Mouse (Mus musculus): ENCODE measurements around the gene Angptl2. TPM values are rescaled to one million over a fixed set of nuclear protein-coding genes. Genes with fewer than 3 reads are reported as not detected.
A peak's percentile ranks its signal among the peaks of the same experiment; 100 is the strongest.
"Not testable (repeated sequence)": the region's sequence is repeated elsewhere in the genome, so short reads cannot be mapped to it uniquely, and the experiment has no call there.

Gene Angptl2
- total RNA-seq, 2 experiments from 2014 or later, result 29.6 to 48.6 TPM

- DNase-seq (ENCODE audit: low spot score), result no peak
Observed at GRCm38 (mm10) chr2:33200368-33201068, 15.4 kb upstream of the Angptl2 start.

- peak; percentile 61 for DNase-seq (ENCODE audit: low spot score)
Observed at GRCm38 (mm10) chr2:33203284-33203683, 12.6 kb upstream of the Angptl2 start.

GRCm38 (mm10) chr2:33204980-33205379 is 10.9 kb upstream of the Angptl2 start:
- no peak for DNase-seq (ENCODE audit: low spot score)

GRCm38 (mm10) chr2:33205939-33206525 is 9.8 kb upstream of the Angptl2 start:
- no peak for DNase-seq (ENCODE audit: low spot score)

GRCm38 (mm10) chr2:33207069-33207468 is 8.8 kb upstream of the Angptl2 start:
- DNase-seq (ENCODE audit: low spot score), result peak; percentile 46

GRCm38 (mm10) chr2:33208134-33208533 is 7.7 kb upstream of the Angptl2 start:
- no peak for DNase-seq (ENCODE audit: low spot score)

GRCm38 (mm10) chr2:33210841-33211240 is 5.0 kb upstream of the Angptl2 start:
- no peak for DNase-seq (ENCODE audit: low spot score)

GRCm38 (mm10) chr2:33211263-33211662 is 4.6 kb upstream of the Angptl2 start:
- not testable (repeated sequence) for DNase-seq (ENCODE audit: low spot score)

GRCm38 (mm10) chr2:33215177-33215699 is 631 bp upstream of the Angptl2 start:
- no peak for DNase-seq (ENCODE audit: low spot score)

GRCm38 (mm10) chr2:33216645-33217424 is 966 bp downstream of the Angptl2 start:
- peak; percentile 30 for DNase-seq (ENCODE audit: low spot score)

- DNase-seq (ENCODE audit: low spot score), result no peak
Observed at GRCm38 (mm10) chr2:33217425-33217794, 1.5 kb downstream of the Angptl2 start.

GRCm38 (mm10) chr2:33218903-33219625 is 3.2 kb downstream of the Angptl2 start:
- peak; percentile 48 for DNase-seq (ENCODE audit: low spot score)

GRCm38 (mm10) chr2:33219637-33220036 is 3.8 kb downstream of the Angptl2 start:
- no peak for DNase-seq (ENCODE audit: low spot score)

- peak; percentile 71 for DNase-seq (ENCODE audit: low spot score)
Observed at GRCm38 (mm10) chr2:33220246-33220645, 4.4 kb downstream of the Angptl2 start.

GRCm38 (mm10) chr2:33220674-33221338 is 4.9 kb downstream of the Angptl2 start:
- DNase-seq (ENCODE audit: low spot score), result no peak

GRCm38 (mm10) chr2:33221339-33221900 is 5.6 kb downstream of the Angptl2 start:
- no peak for DNase-seq (ENCODE audit: low spot score)

- no peak for DNase-seq (ENCODE audit: low spot score)
Observed at GRCm38 (mm10) chr2:33222480-33222879, 6.6 kb downstream of the Angptl2 start.

- DNase-seq (ENCODE audit: low spot score), result no peak
Observed at GRCm38 (mm10) chr2:33223656-33224358, 7.9 kb downstream of the Angptl2 start.

GRCm38 (mm10) chr2:33225921-33226320 is 10.1 kb downstream of the Angptl2 start:
- no peak for DNase-seq (ENCODE audit: low spot score)

- no peak for DNase-seq (ENCODE audit: low spot score)
Observed at GRCm38 (mm10) chr2:33228077-33228476, 12.2 kb downstream of the Angptl2 start.

All from gastrocnemius, adult 18-20 months (tissue).